Mouse (Mus musculus) limb, embryonic 14.5 days (tissue): ENCODE data around the gene Dbnl. TPM values are rescaled to one million over a fixed set of nuclear protein-coding genes. Genes with fewer than 3 reads are reported as not detected.
A peak's percentile ranks its signal among the peaks of the same experiment; 100 is the strongest.

Source experiments
- ATAC-seq: fragments of 200-750 bp; cut with Nextera tagmentation; 2 replicates; pipeline ENCODE4 v1.8.0; 2017; ENCODE audit warnings: low read depth, moderate number of reproducible peaks, moderate TSS enrichment; ENCODE audit not compliant: low FRiP score
- DNase-seq: peaks from one replicate; pipeline ENCODE4 v3.0.0-alpha.2; 2015; ENCODE audit warnings: low spot score
- H3K27ac ChIP-seq: fragments of 300-500 bp; sonication (generic); replicated peaks from 2 replicates; pipeline ENCODE4 v1.5.1; 2014; ENCODE audit warnings: low read depth, mild to moderate bottlenecking, low read length, moderate library complexity, mixed read lengths
- H3K27me3 ChIP-seq: fragments of 300-500 bp; sonication (generic); 2 replicates; pipeline ENCODE4 v1.6.1; 2014; ENCODE audit warnings: low read length, mixed read lengths; ENCODE audit not compliant: control insufficient read depth, insufficient read depth
- H3K36me3 ChIP-seq: fragments of 300-500 bp; sonication (generic); 2 replicates; pipeline ENCODE4 v1.6.1; 2014; ENCODE audit warnings: mild to moderate bottlenecking, low read length, moderate library complexity, mixed read lengths; ENCODE audit not compliant: control insufficient read depth, insufficient read depth
- H3K4me1 ChIP-seq: fragments of 300-500 bp; sonication (generic); 2 replicates; pipeline ENCODE4 v1.6.1; 2014; ENCODE audit warnings: antibody characterized with exemption, low read length, mixed read lengths; ENCODE audit not compliant: control insufficient read depth, insufficient read depth
- H3K4me2 ChIP-seq: fragments of 300-500 bp; sonication (generic); replicated peaks from 2 replicates; pipeline ENCODE4 v1.6.1; 2014; ENCODE audit warnings: low read depth, mild to moderate bottlenecking, low read length, moderate library complexity; ENCODE audit not compliant: severe bottlenecking
- H3K4me3 ChIP-seq: fragments of 300-500 bp; sonication (generic); replicated peaks from 2 replicates; pipeline ENCODE4 v1.5.1; 2014; ENCODE audit warnings: low read length
- H3K9ac ChIP-seq: fragments of 300-500 bp; sonication (generic); 2 replicates; pipeline ENCODE4 v1.6.1; 2014; ENCODE audit warnings: mild to moderate bottlenecking, low read depth, low read length, moderate library complexity; ENCODE audit not compliant: severe bottlenecking
- H3K9me3 ChIP-seq: fragments of 300-500 bp; sonication (generic); 2 replicates; pipeline ENCODE4 v1.6.1; 2016; ENCODE audit warnings: low read length; ENCODE audit not compliant: control insufficient read depth
- POLR2A ChIP-seq: fragments of 200-500 bp; IDR thresholded peaks from 2 replicates; pipeline ENCODE4 v1.8.0; 2012; ENCODE audit warnings: inconsistent platforms, mild to moderate bottlenecking, moderate library complexity, borderline replicate concordance; ENCODE audit not compliant: insufficient read depth, insufficient read length; ENCODE audit errors: extremely low read depth
- WGBS: fragments of 180-500 bp; shearing (Covaris S2); extraction: QIAGEN DNeasy Blood & Tissue Kit; methylation state at CpG from one replicate; pipeline ENCODE4 v1.1.7; 2014; 5-methylcytosine and 5-hydroxymethylcytosine counted together
- polyA plus RNA-seq, 2 experiments: library from polyadenylated mRNA; depleted of rRNA in 1 of 2; stranded (reverse) in 1 of 2; unstranded in 1 of 2; fragments of >200 nt; fragmentation: Nextera tagmentation in 1 of 2; extraction: Ambion mirVana in 1 of 2; gene quantifications; 2 replicates each; pipeline versions ENCODE4 v1.2.1 to v1.2.3; 2012 to 2014

Gene Dbnl
- polyA plus RNA-seq, 2 experiments = 89.9 to 107 TPM

DNA sequence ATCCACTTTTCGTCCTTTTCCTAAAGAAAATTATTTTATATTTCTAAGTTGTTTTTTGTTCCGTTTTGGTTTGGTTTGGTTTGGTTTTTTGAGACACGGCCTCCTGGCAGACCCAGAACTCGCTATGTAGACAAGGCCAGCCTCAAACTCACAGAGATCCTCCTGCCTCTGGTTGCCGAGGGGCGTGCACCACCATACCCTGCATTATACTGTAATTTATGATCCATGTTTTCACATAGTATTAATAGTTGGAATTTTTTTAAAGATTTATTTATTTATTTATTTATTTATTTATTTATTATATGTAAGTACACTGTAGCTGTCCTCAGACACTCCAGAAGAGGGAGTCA lies 25.7 kb upstream of the Dbnl start:
- Histone ChIP-seq H3K27me3 (no peaks in the 10 kb centered on the region), H3K4me2 (peak overlapping the region; percentile 80), H3K4me3 (peak overlapping the region; percentile 72), H3K9me3 (no peaks in the 10 kb centered on the region), H3K9ac (peak overlapping the region; percentile 83), H3K27ac (peak overlapping the region; percentile 91; the same call in 1 of the 2 replicates), H3K36me3 (peaks cover 3% of the 10 kb centered on the region; the same call in 1 of the 2 replicates), H3K4me1 (peaks cover 5% of the 10 kb centered on the region)
- peak; percentile 35; the same call in 1 of the 2 replicates for ATAC-seq
- DNase-seq = no peak
- WGBS = 15% methylated on average over 6 of the region's 6 CpGs
- TF ChIP-seq POLR2A = no peak

DNA sequence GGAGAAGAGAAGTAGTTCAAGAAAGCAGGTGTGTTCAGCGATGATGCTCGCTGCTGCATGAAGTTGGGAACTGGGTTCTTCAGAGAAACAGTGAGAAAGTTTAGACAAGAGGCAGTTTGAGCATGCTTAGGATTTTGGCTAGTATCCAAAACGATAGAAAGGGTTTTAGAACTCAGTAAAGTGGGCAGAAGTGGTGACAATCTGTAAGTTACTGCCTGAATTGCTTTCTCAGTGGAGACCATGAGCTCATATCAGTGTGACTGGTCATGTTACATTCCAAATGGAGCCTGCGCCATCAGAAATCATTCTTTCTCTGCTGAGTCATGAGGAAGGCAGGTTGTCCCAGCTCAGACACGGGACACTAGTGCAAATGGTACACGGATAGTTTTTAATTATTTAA lies 22.3 kb upstream of the Dbnl start:
- Histone ChIP-seq H3K27me3 (no peaks in the 10 kb centered on the region), H3K9me3 (no peaks in the 10 kb centered on the region), H3K36me3 (peaks cover 7% of the 10 kb centered on the region), H3K4me3 (no peak overlapping the region), H3K4me2 (no peak overlapping the region), H3K9ac (no peak overlapping the region), H3K27ac (no peak overlapping the region), H3K4me1 (no peaks in the 10 kb centered on the region; the same call in 1 of the 2 replicates)
- 86% methylated on average over 6 of the region's 6 CpGs for WGBS
- DNase-seq (no peak), ATAC-seq (no peak)
- TF ChIP-seq POLR2A = no peak

DNA sequence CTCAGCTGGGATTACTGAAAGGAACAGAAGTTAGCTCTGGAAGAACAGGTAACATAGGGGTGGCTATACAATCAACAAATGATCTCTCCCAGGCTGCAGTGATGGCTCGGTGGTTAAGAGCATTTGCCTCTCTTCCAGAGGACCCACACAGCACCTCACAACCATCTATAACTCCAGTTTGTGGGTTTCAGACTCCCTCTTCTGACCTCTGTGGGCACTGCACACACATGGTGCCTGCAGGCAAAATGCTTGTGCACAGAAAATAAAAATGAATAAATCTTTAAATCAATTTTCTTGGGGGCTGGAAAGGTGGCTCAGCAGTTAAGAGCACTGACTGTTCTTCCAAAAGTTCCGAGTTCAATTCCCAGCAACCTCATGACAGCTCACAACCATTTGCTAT lies 9.8 kb upstream of the Dbnl start:
- Histone ChIP-seq H3K27ac (no peak overlapping the region), H3K4me3 (no peak overlapping the region), H3K4me1 (no peaks in the 10 kb centered on the region), H3K27me3 (no peaks in the 10 kb centered on the region), H3K36me3 (peaks cover 5% of the 10 kb centered on the region; the same call in 1 of the 2 replicates), H3K9ac (no peak overlapping the region), H3K9me3 (no peaks in the 10 kb centered on the region), H3K4me2 (no peak overlapping the region)
- DNase-seq (no peak), ATAC-seq (no peak)
- TF ChIP-seq POLR2A = no peak
- WGBS = 67% methylated on average over 2 of the region's 2 CpGs

DNA sequence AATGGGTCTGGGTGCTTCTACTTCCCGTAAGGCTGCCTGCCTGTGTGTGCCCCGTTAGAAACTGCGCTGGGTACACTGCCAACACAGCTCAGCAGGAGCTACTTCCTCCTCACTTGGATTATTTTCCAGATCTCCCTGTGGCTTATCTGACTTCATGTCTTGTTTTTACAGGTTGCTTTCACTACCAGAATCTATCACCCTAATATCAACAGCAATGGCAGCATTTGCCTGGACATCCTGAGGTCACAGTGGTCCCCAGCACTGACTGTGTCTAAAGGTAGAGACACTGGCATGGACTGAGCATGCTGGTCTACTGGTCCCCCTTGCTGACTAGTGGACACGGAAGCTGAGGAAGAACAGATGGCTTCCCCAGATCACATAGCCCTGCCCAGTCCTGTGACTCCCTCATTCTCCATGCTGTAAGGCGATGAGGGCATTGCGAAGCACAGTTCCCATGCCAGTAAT lies 8.2 kb upstream of the Dbnl start:
- Histone ChIP-seq H3K9me3 (no peaks in the 10 kb centered on the region), H3K27me3 (no peaks in the 10 kb centered on the region), H3K36me3 (peaks cover 5% of the 10 kb centered on the region; the same call in 1 of the 2 replicates), H3K4me3 (no peak overlapping the region), H3K4me1 (no peaks in the 10 kb centered on the region), H3K9ac (no peak overlapping the region), H3K4me2 (no peak overlapping the region), H3K27ac (no peak overlapping the region)
- TF ChIP-seq POLR2A = no peak
- 90% methylated on average over 6 of the region's 6 CpGs for WGBS
- no peak for DNase-seq
- no peak for ATAC-seq

DNA sequence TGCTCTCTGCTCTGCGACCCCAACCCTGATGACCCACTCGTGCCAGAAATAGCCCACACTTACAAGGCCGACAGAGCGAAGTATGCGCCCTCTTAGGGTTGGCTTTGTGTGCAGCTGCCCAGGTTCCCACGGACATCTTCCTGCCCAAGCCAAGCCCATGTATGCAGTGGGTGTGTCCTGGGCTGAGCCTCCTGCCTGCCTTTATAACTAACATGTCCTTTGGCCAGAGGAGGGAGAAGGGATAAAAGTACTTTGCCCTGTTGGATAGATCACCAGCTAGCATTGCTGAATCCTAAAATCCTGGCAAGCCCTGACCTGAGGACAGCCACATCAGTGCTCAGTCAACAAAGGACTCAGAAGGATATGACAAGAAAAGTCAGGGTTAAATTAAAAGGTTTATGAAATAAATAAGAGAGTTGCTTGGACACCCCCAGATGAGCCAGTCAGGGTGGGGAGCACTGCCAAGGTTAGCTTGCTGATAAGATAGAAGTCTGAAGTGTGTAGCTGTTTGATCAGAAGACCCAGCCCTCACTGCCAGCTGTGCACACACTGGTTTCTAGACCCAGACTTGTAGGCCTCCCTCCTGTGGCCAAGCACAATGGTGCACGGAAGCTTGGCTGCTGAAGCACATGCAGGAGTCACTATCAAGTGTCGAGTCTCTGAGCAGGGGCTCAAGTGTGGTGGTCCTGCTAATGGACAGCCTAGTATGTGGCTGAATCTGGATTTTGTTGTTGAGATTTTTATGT lies 5.9 kb upstream of the Dbnl start:
- H3K4me3 ChIP-seq = no peak overlapping the region
- no peaks in the 10 kb centered on the region for H3K27me3 ChIP-seq
- H3K36me3 ChIP-seq = peaks cover 5% of the 10 kb centered on the region; the same call in 1 of the 2 replicates
- WGBS = 66% methylated on average over 7 of the region's 8 CpGs
- H3K27ac ChIP-seq = no peak overlapping the region
- no peaks in the 10 kb centered on the region for H3K9me3 ChIP-seq
- ATAC-seq (no peak), DNase-seq (no peak)
- H3K4me2 ChIP-seq = no peak overlapping the region
- no peak overlapping the region for H3K9ac ChIP-seq
- H3K4me1 ChIP-seq = 0 out of 2 replicates have a peak, but pooled peaks cover 1% of the 10 kb centered on the region
- TF ChIP-seq POLR2A = no peak
